Mouse (Mus musculus) midbrain, embryonic 10.5 days (tissue): ENCODE data around the gene Efnb3. TPM values are rescaled to one million over a fixed set of nuclear protein-coding genes. Genes with fewer than 3 reads are reported as not detected.

Source experiments
- DNase-seq: peaks from one replicate; pipeline ENCODE4 v3.0.0-alpha.2; 2017; ENCODE audit warnings: low spot score
- H3K27ac ChIP-seq: fragments of 300-500 bp; sonication (generic); replicated peaks from 2 replicates; pipeline ENCODE4 v1.5.1; 2016; ENCODE audit warnings: mild to moderate bottlenecking
- H3K27me3 ChIP-seq: fragments of 300-500 bp; sonication (generic); 2 replicates; pipeline ENCODE4 v1.6.1; 2016; ENCODE audit warnings: low read depth, mild to moderate bottlenecking; ENCODE audit not compliant: poor library complexity, severe bottlenecking
- H3K36me3 ChIP-seq: fragments of 300-500 bp; sonication (generic); 2 replicates; pipeline ENCODE4 v1.6.1; 2016; ENCODE audit warnings: mild to moderate bottlenecking, moderate library complexity
- H3K4me1 ChIP-seq: fragments of 300-500 bp; sonication (generic); 2 replicates; pipeline ENCODE4 v1.6.1; 2016
- H3K4me3 ChIP-seq: fragments of 300-500 bp; sonication (generic); 2 replicates; pipeline ENCODE4 v1.5.1; 2016; ENCODE audit warnings: mild to moderate bottlenecking, moderate library complexity
- H3K9me3 ChIP-seq: fragments of 300-500 bp; sonication (generic); replicated peaks from 2 replicates; pipeline ENCODE4 v1.6.1; 2016; ENCODE audit warnings: mild to moderate bottlenecking
- WGBS: fragments of 180-500 bp; shearing (Covaris S2); methylation state at CpG from one replicate; pipeline ENCODE4 v1.1.7; 2016; 5-methylcytosine and 5-hydroxymethylcytosine counted together
- microRNA-seq: library from miRNA; unstranded; fragments of <30 nt; microRNA quantifications from one replicate; pipeline ENCODE4, GENCODE M21; 2017
- polyA plus RNA-seq: library from polyadenylated mRNA; unstranded; fragments of >200 nt; fragmentation: Nextera tagmentation; extraction: Ambion mirVana; gene quantifications from 2 replicates; pipeline ENCODE4 v1.2.1, GENCODE M21; 2016

Efnb3 gene
- polyA plus RNA-seq, 1 experiment from 2014 or later: 53.9 TPM

GRCm38 (mm10) chr11:69516151-69516640 lies 43.8 kb downstream of the Efnb3 start:
- H3K9me3 ChIP-seq: no peaks in the 10 kb centered on the region
- 72% methylated on average over 15 of the region's 15 CpGs for WGBS
- H3K4me3 ChIP-seq: no peak overlapping the region
- no peak for DNase-seq
- peak overlapping the region; percentile 23; the same call in 1 of the 2 replicates for H3K27ac ChIP-seq
- peaks cover 8% of the 10 kb centered on the region; the same call in 1 of the 2 replicates for H3K4me1 ChIP-seq
- 0 out of 2 replicates have a peak, but pooled peaks cover 7% of the 10 kb centered on the region for H3K27me3 ChIP-seq
- no peaks in the 10 kb centered on the region for H3K36me3 ChIP-seq

- H3K4me1 ChIP-seq: no peaks in the 10 kb centered on the region
- DNase-seq: peak; percentile 54
- 0 out of 2 replicates have a peak, but pooled peaks cover 7% of the 10 kb centered on the region for H3K27me3 ChIP-seq
- H3K9me3 ChIP-seq: no peaks in the 10 kb centered on the region
- WGBS: 11% methylated on average over 6 of the region's 6 CpGs
- no peak overlapping the region for H3K27ac ChIP-seq
- no peaks in the 10 kb centered on the region for H3K36me3 ChIP-seq
- no peak overlapping the region for H3K4me3 ChIP-seq
Measured at GRCm38 (mm10) chr11:69513840-69514239, 46.2 kb downstream of the Efnb3 start.

- Histone ChIP-seq H3K27me3 (0 out of 2 replicates have a peak, but pooled peaks cover 7% of the 10 kb centered on the region), H3K36me3 (no peaks in the 10 kb centered on the region), H3K4me3 (no peak overlapping the region), H3K4me1 (no peaks in the 10 kb centered on the region), H3K9me3 (no peaks in the 10 kb centered on the region), H3K27ac (no peak overlapping the region)
- no peak for DNase-seq
- 58% methylated on average over 7 of the region's 7 CpGs for WGBS
Measured at GRCm38 (mm10) chr11:69510796-69511496, 49.1 kb downstream of the Efnb3 start.

Small RNA genes lying within 50 kb of the gene (microRNA-seq; reads per million reads assigned to microRNA genes)
- gene Gm27493: not detected

Other genes with a start within 250 kb of the Efnb3 start
- 39.9 TPM in 2 replicates for gene Cntrob, start 236.4 kb downstream of the Efnb3 start, polyA plus RNA-seq
- 174 and 188 TPM in 2 replicates for gene Trappc1, start 236.2 kb downstream of the Efnb3 start, polyA plus RNA-seq
- 1.4 and 2.3 TPM in 2 replicates for gene Kcnab3, start 233.9 kb downstream of the Efnb3 start, polyA plus RNA-seq
- 18.1 and 24.6 TPM in 2 replicates for gene Rnf227, start 219.7 kb downstream of the Efnb3 start, polyA plus RNA-seq
- 41.7 and 50.6 TPM in 2 replicates for gene Chd3, start 190.8 kb downstream of the Efnb3 start, polyA plus RNA-seq
- gene Naa38, start 164.7 kb downstream of the Efnb3 start, polyA plus RNA-seq: 145 and 146 TPM in 2 replicates
- gene Cyb5d1, start 164.6 kb downstream of the Efnb3 start, polyA plus RNA-seq: 50.4 and 57.3 TPM in 2 replicates
- gene Tmem88, start 162.0 kb downstream of the Efnb3 start, polyA plus RNA-seq: 16.9 and 21.4 TPM in 2 replicates
- gene Kdm6b, start 146.5 kb downstream of the Efnb3 start, polyA plus RNA-seq: 31.8 and 37.1 TPM in 2 replicates
- gene Dnah2, start 11.1 kb downstream of the Efnb3 start, polyA plus RNA-seq: 1.2 and 1.9 TPM in 2 replicates
- gene Wrap53, start 20.1 kb upstream of the Efnb3 start, polyA plus RNA-seq: 45.0 and 50.7 TPM in 2 replicates
- 148 and 166 TPM in 2 replicates for gene Trp53, start 20.2 kb upstream of the Efnb3 start, polyA plus RNA-seq
- 6.0 and 8.6 TPM in 2 replicates for gene Atp1b2, start 45.7 kb upstream of the Efnb3 start, polyA plus RNA-seq
- gene Shbg, start 57.7 kb upstream of the Efnb3 start, polyA plus RNA-seq: not detected in 2 replicates
- gene Sat2, start 61.8 kb upstream of the Efnb3 start, polyA plus RNA-seq: 16.1 and 20.6 TPM in 2 replicates
- 36.2 and 39.1 TPM in 2 replicates for gene Fxr2, start 72.8 kb upstream of the Efnb3 start, polyA plus RNA-seq
- gene Sox15, start 95.1 kb upstream of the Efnb3 start, polyA plus RNA-seq: 0.16 TPM in 1 of 2 replicates, not detected in the other
- 85.1 and 86.2 TPM in 2 replicates for gene Mpdu1, start 102.4 kb upstream of the Efnb3 start, polyA plus RNA-seq
- gene Cd68, start 105.9 kb upstream of the Efnb3 start, polyA plus RNA-seq: 7.0 and 7.4 TPM in 2 replicates
- gene Eif4a1, start 112.2 kb upstream of the Efnb3 start, polyA plus RNA-seq: 710 and 716 TPM in 2 replicates
- 112 and 114 TPM in 2 replicates for gene Senp3, start 121.9 kb upstream of the Efnb3 start, polyA plus RNA-seq
- 0.11 and 0.30 TPM in 2 replicates for gene Tnfsf13, start 125.6 kb upstream of the Efnb3 start, polyA plus RNA-seq
- 1.2 and 1.4 TPM in 2 replicates for gene Tnfsf12, start 135.6 kb upstream of the Efnb3 start, polyA plus RNA-seq
- gene Tnfsfm13, start 135.9 kb upstream of the Efnb3 start, polyA plus RNA-seq: 1.0 and 1.3 TPM in 2 replicates
- gene Polr2a, start 198.4 kb upstream of the Efnb3 start, polyA plus RNA-seq: 25.6 and 32.2 TPM in 2 replicates
- gene Slc35g3, start 201.8 kb upstream of the Efnb3 start, polyA plus RNA-seq: 0.09 TPM in 1 of 2 replicates, not detected in the other
- 0.64 and 0.91 TPM in 2 replicates for gene Zbtb4, start 205.7 kb upstream of the Efnb3 start, polyA plus RNA-seq
- 1.1 TPM in 2 replicates for gene Chrnb1, start 235.7 kb upstream of the Efnb3 start, polyA plus RNA-seq
- 1.0 and 1.4 TPM in 2 replicates for gene Fgf11, start 241.7 kb upstream of the Efnb3 start, polyA plus RNA-seq
- 0.90 and 0.99 TPM in 2 replicates for gene Tmem102, start 245.4 kb upstream of the Efnb3 start, polyA plus RNA-seq